Mouse (Mus musculus) stomach, postnatal 0 days (tissue): ENCODE measurements around the gene Tmem185b. TPM values are rescaled to one million over a fixed set of nuclear protein-coding genes. Genes with fewer than 3 reads are reported as not detected.

Experiments used
- ATAC-seq: fragments of 200-750 bp; cut with Nextera tagmentation; 2 replicates; pipeline ENCODE4 v1.8.0; 2017; ENCODE audit not compliant: low FRiP score, low TSS enrichment
- DNase-seq: peaks from one replicate; pipeline ENCODE4 v3.0.0-alpha.2; 2016; ENCODE audit warnings: low spot score
- H3K27ac ChIP-seq: fragments of 300-500 bp; sonication (generic); replicated peaks from 2 replicates; pipeline ENCODE4 v1.5.1; 2014; ENCODE audit warnings: mild to moderate bottlenecking, control low read depth
- H3K27me3 ChIP-seq: fragments of 300-500 bp; sonication (generic); 2 replicates; pipeline ENCODE4 v1.6.1; 2014; ENCODE audit warnings: low read length; ENCODE audit not compliant: control insufficient read depth, insufficient read depth
- H3K36me3 ChIP-seq: fragments of 300-500 bp; sonication (generic); 2 replicates; pipeline ENCODE4 v1.6.1; 2014; ENCODE audit warnings: low read length, mixed read lengths; ENCODE audit not compliant: control insufficient read depth, insufficient read depth
- H3K4me1 ChIP-seq: fragments of 300-500 bp; sonication (generic); replicated peaks from 2 replicates; pipeline ENCODE4 v1.6.1; 2014; ENCODE audit warnings: antibody characterized with exemption; ENCODE audit not compliant: control insufficient read depth, insufficient read depth
- H3K4me2 ChIP-seq: fragments of 300-500 bp; sonication (generic); replicated peaks from 2 replicates; pipeline ENCODE4 v1.6.1; 2014; ENCODE audit warnings: low read depth, mild to moderate bottlenecking, control low read depth, moderate library complexity
- H3K4me3 ChIP-seq: fragments of 300-500 bp; sonication (generic); 2 replicates; pipeline ENCODE4 v1.5.1; 2014; ENCODE audit warnings: low read depth, low read length, control low read depth
- H3K9ac ChIP-seq: fragments of 300-500 bp; sonication (generic); 2 replicates; pipeline ENCODE4 v1.6.1; 2014; ENCODE audit warnings: mild to moderate bottlenecking, low read length, control low read depth, mixed read lengths
- H3K9me3 ChIP-seq: fragments of 300-500 bp; sonication (generic); 2 replicates; pipeline ENCODE4 v1.6.1; 2016; ENCODE audit warnings: low read length; ENCODE audit not compliant: control insufficient read depth
- CTCF ChIP-seq: IDR thresholded peaks from 2 replicates; pipeline ENCODE4 v1.5.1; 2016; ENCODE audit warnings: antibody characterized with exemption, low read depth, mild to moderate bottlenecking, moderate library complexity
- EP300 ChIP-seq: optimal IDR thresholded peaks from 2 replicates; pipeline ENCODE3; 2016; ENCODE audit warnings: antibody characterized with exemption
- WGBS: fragments of 180-500 bp; shearing (Covaris S2); extraction: QIAGEN DNeasy Blood & Tissue Kit; methylation state at CpG from one replicate; pipeline ENCODE4 v1.1.7; 2014; 5-methylcytosine and 5-hydroxymethylcytosine counted together
- polyA plus RNA-seq: library from polyadenylated mRNA; unstranded; fragments of >200 nt; fragmentation: Nextera tagmentation; extraction: Ambion mirVana; gene quantifications from 2 replicates; pipeline ENCODE4 v1.2.1, GENCODE M21; 2015

Gene Tmem185b
- polyA plus RNA-seq, 1 experiment from 2014 or later, result 12.6 TPM

GRCm38 (mm10) chr1:119499456-119499855 lies 26.5 kb upstream of the Tmem185b start:
- TF ChIP-seq EP300 (no peak), CTCF (no peak)
- no peaks in the 10 kb centered on the region; the same call in 1 of the 2 replicates for H3K4me1 ChIP-seq
- ATAC-seq (no peak), DNase-seq (no peak)
- no peaks in the 10 kb centered on the region for H3K27me3 ChIP-seq
- WGBS, result 86% methylated on average over 10 of the region's 10 CpGs
- no peak overlapping the region for H3K4me2 ChIP-seq
- H3K36me3 ChIP-seq, result peaks cover 3% of the 10 kb centered on the region; the same call in 1 of the 2 replicates
- no peak overlapping the region for H3K27ac ChIP-seq
- no peaks in the 10 kb centered on the region for H3K9me3 ChIP-seq
- H3K9ac ChIP-seq, result no peak overlapping the region
- H3K4me3 ChIP-seq, result no peak overlapping the region

GRCm38 (mm10) chr1:119501881-119502280 lies 24.1 kb upstream of the Tmem185b start:
- H3K9me3 ChIP-seq, result no peaks in the 10 kb centered on the region
- H3K9ac ChIP-seq, result no peak overlapping the region
- H3K36me3 ChIP-seq, result peaks cover 3% of the 10 kb centered on the region; the same call in 1 of the 2 replicates
- no peak overlapping the region for H3K27ac ChIP-seq
- no peak overlapping the region for H3K4me2 ChIP-seq
- 0 out of 2 replicates have a peak, but pooled peaks cover 2% of the 10 kb centered on the region for H3K4me1 ChIP-seq
- H3K27me3 ChIP-seq, result no peaks in the 10 kb centered on the region
- no peak for TF ChIP-seq CTCF
- TF ChIP-seq EP300, result no peak
- ATAC-seq (no peak), DNase-seq (no peak)
- H3K4me3 ChIP-seq, result no peak overlapping the region
- 70% methylated on average over 8 of the region's 8 CpGs for WGBS

- 0 out of 2 replicates have a peak overlapping the region, but pooled peaks have one; percentile 83 for H3K9ac ChIP-seq
- H3K4me3 ChIP-seq, result no peak overlapping the region
- DNase-seq, result no peak
- H3K9me3 ChIP-seq, result no peaks in the 10 kb centered on the region
- 88% methylated on average over 11 of the region's 11 CpGs for WGBS
- 0 out of 2 replicates have a peak, but pooled peaks cover 2% of the 10 kb centered on the region for H3K4me1 ChIP-seq
- H3K27ac ChIP-seq, result no peak overlapping the region
- H3K4me2 ChIP-seq, result peak overlapping the region; percentile 72
- no peaks in the 10 kb centered on the region for H3K27me3 ChIP-seq
- no peak for ATAC-seq
- TF ChIP-seq CTCF (0 out of 2 replicates have a peak, but pooled peaks have one; percentile 25), EP300 (no peak)
- H3K36me3 ChIP-seq, result peaks cover 3% of the 10 kb centered on the region; the same call in 1 of the 2 replicates
Observed at GRCm38 (mm10) chr1:119502729-119503128, 23.2 kb upstream of the Tmem185b start.

- no peak for TF ChIP-seq EP300
- no peak for TF ChIP-seq CTCF
- WGBS, result 50% methylated on average over 3 of the region's 3 CpGs
- Histone ChIP-seq H3K9ac (peak overlapping the region; percentile 83), H3K4me2 (peak overlapping the region; percentile 72), H3K4me1 (0 out of 2 replicates have a peak, but pooled peaks cover 2% of the 10 kb centered on the region), H3K27me3 (no peaks in the 10 kb centered on the region), H3K4me3 (peak overlapping the region; percentile 87), H3K9me3 (no peaks in the 10 kb centered on the region), H3K27ac (no peak overlapping the region), H3K36me3 (peaks cover 3% of the 10 kb centered on the region; the same call in 1 of the 2 replicates)
- no peak for DNase-seq
- ATAC-seq, result no peak
Observed at GRCm38 (mm10) chr1:119503181-119503580, 22.8 kb upstream of the Tmem185b start.

- peak overlapping the region; percentile 87 for H3K4me3 ChIP-seq
- no peaks in the 10 kb centered on the region for H3K27me3 ChIP-seq
- H3K27ac ChIP-seq, result peak overlapping the region; percentile 93
- no peaks in the 10 kb centered on the region for H3K9me3 ChIP-seq
- H3K4me2 ChIP-seq, result peak overlapping the region; percentile 72
- WGBS, result 6% methylated on average over 5 of the region's 5 CpGs
- ATAC-seq (no peak), DNase-seq (no peak)
- peaks cover 3% of the 10 kb centered on the region; the same call in 1 of the 2 replicates for H3K36me3 ChIP-seq
- TF ChIP-seq EP300 (no peak), CTCF (no peak)
- 0 out of 2 replicates have a peak, but pooled peaks cover 2% of the 10 kb centered on the region for H3K4me1 ChIP-seq
- H3K9ac ChIP-seq, result peak overlapping the region; percentile 83
Observed at GRCm38 (mm10) chr1:119503808-119504207, 22.2 kb upstream of the Tmem185b start.
